Mouse (Mus musculus) adrenal gland, postnatal 4 days (tissue): ENCODE results near the gene Rundc1. TPM values are rescaled to one million over a fixed set of nuclear protein-coding genes. Genes with fewer than 3 reads are reported as not detected.
"Not testable (repeated sequence)": the region's sequence is repeated elsewhere in the genome, so short reads cannot be mapped to it uniquely, and the experiment has no call there.

Experiments used
- DNase-seq, 2 experiments: peaks; one replicate each; pipeline ENCODE4 v3.0.0; 2021 to 2022; ENCODE audit warnings: low spot score in 2 of 2, mixed read lengths in 2 of 2
- long read RNA-seq, 2 experiments: library from polyadenylated mRNA; stranded (forward); transcript quantifications; one replicate each; pipeline ENCODE4 v2.0.0; 2021
- total RNA-seq, 2 experiments: library from RNA; stranded (reverse); gene quantifications; 2 replicates each; pipeline ENCODE4 v1.2.3; 2021

The Rundc1 gene
- total RNA-seq, result 10 to 100 TPM; 20.1 to 22.0 TPM
- long read RNA-seq, experiment 1, transcript Rundc1-201 (5 exons, 3,223 nt), result major isoform, 24 of 30 reads
- long read RNA-seq, experiment 1, partial matches to known transcripts, result 3 of 30 reads
- long read RNA-seq, experiment 1, other reads (novel, unspliced or antisense), result 3 of 30 reads
- long read RNA-seq, experiment 2, transcript Rundc1-201 (5 exons, 3,223 nt), result major isoform, 39 of 62 reads
- long read RNA-seq, experiment 2, partial matches to known transcripts, result 4 of 62 reads
- long read RNA-seq, experiment 2, other reads (novel, unspliced or antisense), result 19 of 62 reads

GRCm38 (mm10) chr11:101424925-101425813, at the start of gene Rundc1, which contains the start of gene Ptges3l:
TSS of gene Rundc1 (plus strand) at chr11:101425085.
TSS of gene Ptges3l (minus strand) at chr11:101425333.
- peak; percentile 98 for DNase-seq

GRCm38 (mm10) chr11:101378196-101378595, 46.7 kb upstream of the Rundc1 start:
- DNase-seq, result not testable (repeated sequence)

- DNase-seq, result no peak
Observed at GRCm38 (mm10) chr11:101378926-101379325, 46.0 kb upstream of the Rundc1 start.

GRCm38 (mm10) chr11:101381817-101382216, 43.1 kb upstream of the Rundc1 start:
- DNase-seq, result no peak

GRCm38 (mm10) chr11:101395110-101395509, 29.8 kb upstream of the Rundc1 start:
- DNase-seq, result peak in 1 of 2 experiments; percentile 73

GRCm38 (mm10) chr11:101415306-101415705, 9.6 kb upstream of the Rundc1 start:
- no peak for DNase-seq

- no peak for DNase-seq
Observed at GRCm38 (mm10) chr11:101416433-101417100, 8.3 kb upstream of the Rundc1 start.

- peak; percentile 72 to 88 for DNase-seq
Observed at GRCm38 (mm10) chr11:101417101-101417855, 7.6 kb upstream of the Rundc1 start, which contains the start of gene Aarsd1. TSS of gene Aarsd1 (minus strand) at chr11:101417615.

- DNase-seq, result no peak
Observed at GRCm38 (mm10) chr11:101418991-101419390, 5.9 kb upstream of the Rundc1 start.

GRCm38 (mm10) chr11:101419610-101420009, 5.3 kb upstream of the Rundc1 start:
- no peak for DNase-seq

GRCm38 (mm10) chr11:101420148-101420547, 4.7 kb upstream of the Rundc1 start:
- DNase-seq, result no peak

GRCm38 (mm10) chr11:101424105-101424851, 607 bp upstream of the Rundc1 start, which contains the start of gene Gm27029:
TSS of gene Gm27029 (minus strand) at chr11:101424796.
- DNase-seq, result no peak

- no peak for DNase-seq
Observed at GRCm38 (mm10) chr11:101426165-101426564, 1.3 kb downstream of the Rundc1 start.

- no peak for DNase-seq
Observed at GRCm38 (mm10) chr11:101431327-101431726, 6.4 kb downstream of the Rundc1 start.

- no peak for DNase-seq
Observed at GRCm38 (mm10) chr11:101433396-101433795, 8.5 kb downstream of the Rundc1 start.

- no peak for DNase-seq
Observed at GRCm38 (mm10) chr11:101435831-101436230, 10.9 kb downstream of the Rundc1 start.

- DNase-seq, result no peak
Observed at GRCm38 (mm10) chr11:101436916-101437315, 12.0 kb downstream of the Rundc1 start.

- not testable (repeated sequence) for DNase-seq
Observed at GRCm38 (mm10) chr11:101438006-101438405, 13.1 kb downstream of the Rundc1 start.

- not testable (repeated sequence) for DNase-seq
Observed at GRCm38 (mm10) chr11:101441450-101442126, 16.7 kb downstream of the Rundc1 start.
